Comparison of ENCODE assay signal across 30 mouse cellular contexts in genomic region chr1:34573221-34573620, GRCm38 (mm10). TPM values are rescaled to one million over a fixed set of nuclear protein-coding genes. Genes with fewer than 3 reads are reported as not detected.
"Had no signal": no experiment of that assay in that cellular context is flagged by ENCODE, and none has a peak within 500 bp of the region (broad histone marks: within the 10 kb centered on the region; RNA-seq: fewer than 3 reads in every experiment).

No protein-coding gene starts in this region.

- DNase-seq: kidney, adult 18-20 months; kidney, adult 9 months; kidney, postnatal 14 days; kidney, postnatal 4 days; liver; lung, adult 18-20 months; lung, postnatal 10 days; lung, postnatal 36 days; midbrain, embryonic 14.5 days; right cerebral cortex, postnatal 25 days; spleen, adult 18-20 months; thymus, adult 2 months; thymus, postnatal 25 days had no signal

- H3K4me3 ChIP-seq: limb, embryonic 10.5 days; limb, embryonic 13.5 days; liver, embryonic 12.5 days; liver, embryonic 15.5 days; lung, embryonic 15.5 days had no signal

- H3K36me3 ChIP-seq: limb, embryonic 10.5 days; limb, embryonic 13.5 days; liver, embryonic 12.5 days; liver, embryonic 15.5 days; lung, embryonic 15.5 days had no signal

- H3K4me2 ChIP-seq: limb, embryonic 13.5 days; liver, embryonic 12.5 days; liver, embryonic 15.5 days; lung, embryonic 15.5 days; midbrain, embryonic 11.5 days had no signal

- H3K4me1 ChIP-seq: limb, embryonic 10.5 days; limb, embryonic 13.5 days; liver, embryonic 12.5 days; liver, embryonic 15.5 days; lung, embryonic 15.5 days had no signal

- H3K9ac ChIP-seq: limb, embryonic 13.5 days; liver, embryonic 12.5 days; liver, embryonic 15.5 days; lung, embryonic 15.5 days had no signal

- ATAC-seq: liver, embryonic 12.5 days had no signal

- H3K27ac ChIP-seq: limb, embryonic 10.5 days; limb, embryonic 13.5 days; liver, embryonic 12.5 days; liver, embryonic 15.5 days; lung, embryonic 15.5 days had no signal

- H3K9me3 ChIP-seq: limb, embryonic 10.5 days; limb, embryonic 13.5 days; liver, embryonic 12.5 days; liver, embryonic 15.5 days; lung, embryonic 15.5 days had no signal

RNA-seq across cellular contexts. Expression of gene Amer3, which starts 6.2 kb away (rescaled TPM):
- total RNA-seq: megakaryocyte-erythroid progenitor cell, adult 5-6 weeks had no signal
- polyA plus RNA-seq: limb, embryonic 10.5 days; liver, embryonic 12.5 days; thymus, adult 2 months had no signal

RNA-seq across cellular contexts. Expression of gene Prss40, which starts 12.5 kb away (rescaled TPM):
- total RNA-seq: layer of hippocampus, adult 18-20 months; layer of hippocampus, postnatal 14 days; left cerebral cortex, adult 8-10 months; left cerebral cortex, postnatal 14 days; megakaryocyte-erythroid progenitor cell, adult 5-6 weeks; midbrain, postnatal 0 days had no signal
- polyA plus RNA-seq: kidney, embryonic 16.5 days; limb, embryonic 10.5 days; liver, embryonic 12.5 days; liver, embryonic 15.5 days; lung, embryonic 15.5 days; midbrain, embryonic 11.5 days; midbrain, embryonic 14.5 days; neural tube, embryonic 11.5 days; neural tube, embryonic 14.5 days; stomach, embryonic 16.5 days; thymus, adult 2 months had no signal

RNA-seq across cellular contexts. Expression of gene Cfc1, which starts 37.8 kb away (rescaled TPM):
- total RNA-seq: layer of hippocampus, adult 18-20 months; layer of hippocampus, postnatal 14 days; left cerebral cortex, adult 8-10 months; left cerebral cortex, postnatal 14 days; megakaryocyte-erythroid progenitor cell, adult 5-6 weeks; midbrain, postnatal 0 days had no signal
- polyA plus RNA-seq: limb, embryonic 10.5 days; liver, embryonic 12.5 days; liver, embryonic 15.5 days; midbrain, embryonic 11.5 days; midbrain, embryonic 14.5 days; neural tube, embryonic 11.5 days; neural tube, embryonic 14.5 days; testis, adult 2 months; thymus, adult 2 months had no signal
